Mouse (Mus musculus) embryonic facial prominence, embryonic 10.5 days (tissue): ENCODE measurements around the gene Rspo1. TPM values are rescaled to one million over a fixed set of nuclear protein-coding genes. Genes with fewer than 3 reads are reported as not detected.

Experiments used
- DNase-seq: peaks from one replicate; pipeline ENCODE4 v3.0.0-alpha.2; 2017; ENCODE audit warnings: low spot score
- H3K27ac ChIP-seq: fragments of 300-500 bp; sonication (generic); replicated peaks from 2 replicates; pipeline ENCODE4 v1.5.1; 2016; ENCODE audit warnings: mild to moderate bottlenecking
- H3K27me3 ChIP-seq: fragments of 300-500 bp; sonication (generic); replicated peaks from 2 replicates; pipeline ENCODE4 v1.6.1; 2016; ENCODE audit warnings: low read depth, mild to moderate bottlenecking; ENCODE audit not compliant: poor library complexity, severe bottlenecking
- H3K36me3 ChIP-seq: fragments of 300-500 bp; sonication (generic); replicated peaks from 2 replicates; pipeline ENCODE4 v1.6.1; 2016; ENCODE audit warnings: mild to moderate bottlenecking, moderate library complexity
- H3K4me1 ChIP-seq: fragments of 300-500 bp; sonication (generic); 2 replicates; pipeline ENCODE4 v1.6.1; 2016
- H3K4me3 ChIP-seq: fragments of 300-500 bp; sonication (generic); 2 replicates; pipeline ENCODE4 v1.5.1; 2016; ENCODE audit warnings: mild to moderate bottlenecking, moderate library complexity
- H3K9me3 ChIP-seq: fragments of 300-500 bp; sonication (generic); 2 replicates; pipeline ENCODE4 v1.6.1; 2016; ENCODE audit warnings: mild to moderate bottlenecking
- WGBS: fragments of 180-500 bp; shearing (Covaris S2); methylation state at CpG from one replicate; pipeline ENCODE4 v1.1.7; 2016; 5-methylcytosine and 5-hydroxymethylcytosine counted together
- polyA plus RNA-seq: library from polyadenylated mRNA; unstranded; fragments of >200 nt; fragmentation: Nextera tagmentation; extraction: Ambion mirVana; gene quantifications from 2 replicates; pipeline ENCODE4 v1.2.1, GENCODE M21; 2016

Gene Rspo1
- polyA plus RNA-seq, 1 experiment from 2014 or later: 8.2 TPM

GRCm38 (mm10) chr4:125007460-125007859 lies 21.2 kb downstream of the Rspo1 start:
- no peaks in the 10 kb centered on the region for H3K9me3 ChIP-seq
- no peaks in the 10 kb centered on the region for H3K36me3 ChIP-seq
- H3K27me3 ChIP-seq: peaks cover 55% of the 10 kb centered on the region
- peaks cover 14% of the 10 kb centered on the region for H3K4me1 ChIP-seq
- 45% methylated on average over 15 of the region's 15 CpGs for WGBS
- no peak for DNase-seq
- no peak overlapping the region for H3K27ac ChIP-seq
- no peak overlapping the region for H3K4me3 ChIP-seq

- Histone ChIP-seq H3K36me3 (no peaks in the 10 kb centered on the region), H3K27ac (no peak overlapping the region), H3K27me3 (peaks cover 55% of the 10 kb centered on the region), H3K4me3 (no peak overlapping the region), H3K4me1 (peaks cover 14% of the 10 kb centered on the region), H3K9me3 (no peaks in the 10 kb centered on the region)
- WGBS: 72% methylated on average over 6 of the region's 6 CpGs
- no peak for DNase-seq
Observed at GRCm38 (mm10) chr4:125008220-125008619, 22.0 kb downstream of the Rspo1 start.

DNA sequence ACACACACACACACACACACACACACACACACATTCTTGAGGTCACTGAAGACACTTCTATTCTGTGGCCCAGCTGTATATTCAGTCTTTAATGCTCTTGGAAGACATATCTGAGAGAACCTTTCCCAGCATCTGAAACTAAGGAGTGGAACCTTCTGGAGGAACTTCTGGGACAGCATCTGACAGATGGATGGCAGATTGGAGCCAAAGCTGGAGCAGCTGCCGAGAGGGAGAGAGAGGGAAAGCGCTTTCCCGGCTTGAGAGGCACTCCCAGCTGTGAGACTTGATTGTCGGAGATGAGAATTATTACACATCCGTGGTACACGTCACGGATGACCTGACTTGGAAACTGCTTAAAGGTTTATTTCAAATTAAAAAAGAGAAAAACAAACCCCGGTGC lies 22.5 kb downstream of the Rspo1 start:
- peaks cover 14% of the 10 kb centered on the region for H3K4me1 ChIP-seq
- no peaks in the 10 kb centered on the region for H3K9me3 ChIP-seq
- H3K4me3 ChIP-seq: no peak overlapping the region
- no peak for DNase-seq
- peaks cover 55% of the 10 kb centered on the region for H3K27me3 ChIP-seq
- H3K36me3 ChIP-seq: no peaks in the 10 kb centered on the region
- 79% methylated on average over 8 of the region's 8 CpGs for WGBS
- no peak overlapping the region for H3K27ac ChIP-seq

DNA sequence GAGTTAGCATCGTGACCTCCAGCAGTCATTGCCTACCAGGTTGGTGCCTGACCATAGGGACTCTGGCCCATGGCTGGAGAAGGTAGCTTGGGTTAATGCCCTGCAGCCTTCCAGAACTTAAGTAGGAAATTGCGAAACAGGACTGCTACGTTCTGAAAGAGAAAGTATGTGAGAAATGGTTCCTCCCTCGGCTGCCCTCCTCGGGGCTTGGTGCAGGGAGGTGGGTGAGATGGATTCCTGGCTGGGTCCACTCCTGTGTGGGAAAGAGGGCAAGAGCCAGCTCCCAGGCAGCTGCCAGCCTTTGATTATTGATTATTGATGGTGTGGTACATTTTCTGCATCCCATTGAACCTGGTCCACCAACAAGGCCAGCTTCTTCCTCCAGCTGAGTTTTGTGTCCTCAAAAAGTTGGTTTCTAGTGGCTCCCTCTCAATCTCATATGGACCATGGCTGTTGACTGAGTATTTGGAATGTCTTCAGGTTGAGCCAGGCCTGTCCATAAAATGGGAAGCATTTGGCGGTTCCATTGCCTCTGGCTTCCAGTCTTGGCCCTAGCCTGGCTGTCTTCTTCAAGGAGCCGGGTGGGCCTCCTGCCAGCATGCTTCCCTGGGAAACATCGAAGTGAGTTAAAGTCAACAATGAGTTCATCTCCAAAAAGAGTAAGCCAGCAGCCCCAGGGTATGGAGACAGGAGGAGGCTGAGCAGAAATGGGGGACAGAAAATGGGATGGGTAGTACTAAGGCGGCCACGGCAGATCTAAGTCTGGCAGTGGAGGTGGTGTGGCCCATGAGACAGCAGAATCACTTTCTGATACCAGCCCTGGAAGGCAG lies 29.8 kb downstream of the Rspo1 start, which contains the start of gene Gnl2:
Gene Gnl2, plus strand, starts transcription at position 780 of the 830 bp plus-strand sequence.
- Histone ChIP-seq H3K9me3 (no peaks in the 10 kb centered on the region), H3K4me1 (no peaks in the 10 kb centered on the region; the same call in 1 of the 2 replicates), H3K36me3 (no peaks in the 10 kb centered on the region), H3K27ac (no peak within 1 kb of the TSS), H3K27me3 (peaks cover 12% of the 10 kb centered on the region), H3K4me3 (no peak within 1 kb of the TSS)
- 85% methylated on average over 10 of the region's 10 CpGs for WGBS
- DNase-seq: no peak

DNA sequence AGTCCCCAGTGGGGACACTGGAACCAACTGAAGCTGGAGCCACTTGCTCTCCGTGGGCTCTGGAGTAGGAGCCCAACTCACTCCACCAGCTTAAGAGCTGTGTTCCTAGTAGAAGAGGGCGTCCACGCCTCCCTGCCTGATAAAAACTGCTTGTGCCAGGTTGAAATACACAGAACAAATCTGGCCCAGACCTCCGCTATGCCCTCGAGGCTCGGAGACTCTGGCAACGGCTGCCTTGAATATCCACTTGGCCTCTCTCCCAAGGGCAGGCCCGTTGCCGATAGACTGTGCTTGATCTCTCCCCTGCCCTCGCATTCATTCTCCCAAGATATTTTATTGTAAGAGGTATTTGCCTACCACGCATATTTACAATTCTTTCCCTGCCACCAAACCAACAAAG lies 31.2 kb downstream of the Rspo1 start:
- no peak overlapping the region for H3K27ac ChIP-seq
- H3K36me3 ChIP-seq: no peaks in the 10 kb centered on the region
- no peaks in the 10 kb centered on the region for H3K9me3 ChIP-seq
- no peaks in the 10 kb centered on the region; the same call in 1 of the 2 replicates for H3K4me1 ChIP-seq
- DNase-seq: no peak
- peaks cover 20% of the 10 kb centered on the region for H3K27me3 ChIP-seq
- 80% methylated on average over 11 of the region's 11 CpGs for WGBS
- no peak overlapping the region for H3K4me3 ChIP-seq

GRCm38 (mm10) chr4:125020780-125021538 lies 34.7 kb downstream of the Rspo1 start:
- no peaks in the 10 kb centered on the region for H3K9me3 ChIP-seq
- H3K4me1 ChIP-seq: no peaks in the 10 kb centered on the region; the same call in 1 of the 2 replicates
- no peak overlapping the region for H3K4me3 ChIP-seq
- WGBS: 32% methylated on average over 11 of the region's 11 CpGs
- peaks cover 35% of the 10 kb centered on the region for H3K27me3 ChIP-seq
- peak; percentile 47 for DNase-seq
- no peaks in the 10 kb centered on the region for H3K36me3 ChIP-seq
- no peak overlapping the region for H3K27ac ChIP-seq

- Histone ChIP-seq H3K4me1 (peaks cover 21% of the 10 kb centered on the region), H3K9me3 (no peaks in the 10 kb centered on the region), H3K27me3 (peaks cover 12% of the 10 kb centered on the region; the same call in 1 of the 2 replicates), H3K4me3 (peak overlapping the region; percentile 98), H3K36me3 (peaks cover 27% of the 10 kb centered on the region), H3K27ac (peak overlapping the region; percentile 87)
- DNase-seq: peak; percentile 97
- 1% methylated on average over 50 of the region's 50 CpGs for WGBS
Observed at GRCm38 (mm10) chr4:125029891-125030614, 43.8 kb downstream of the Rspo1 start.

- H3K36me3 ChIP-seq: peaks cover 69% of the 10 kb centered on the region
- H3K9me3 ChIP-seq: no peaks in the 10 kb centered on the region
- peaks cover 17% of the 10 kb centered on the region for H3K4me1 ChIP-seq
- no peak overlapping the region for H3K4me3 ChIP-seq
- no peak for DNase-seq
- H3K27me3 ChIP-seq: no peaks in the 10 kb centered on the region
- no peak overlapping the region for H3K27ac ChIP-seq
- WGBS: 88% methylated on average over 4 of the region's 4 CpGs
Observed at GRCm38 (mm10) chr4:125034341-125034740, 48.1 kb downstream of the Rspo1 start.

GRCm38 (mm10) chr4:125044454-125044853 lies 58.2 kb downstream of the Rspo1 start:
- no peak for DNase-seq

DNA sequence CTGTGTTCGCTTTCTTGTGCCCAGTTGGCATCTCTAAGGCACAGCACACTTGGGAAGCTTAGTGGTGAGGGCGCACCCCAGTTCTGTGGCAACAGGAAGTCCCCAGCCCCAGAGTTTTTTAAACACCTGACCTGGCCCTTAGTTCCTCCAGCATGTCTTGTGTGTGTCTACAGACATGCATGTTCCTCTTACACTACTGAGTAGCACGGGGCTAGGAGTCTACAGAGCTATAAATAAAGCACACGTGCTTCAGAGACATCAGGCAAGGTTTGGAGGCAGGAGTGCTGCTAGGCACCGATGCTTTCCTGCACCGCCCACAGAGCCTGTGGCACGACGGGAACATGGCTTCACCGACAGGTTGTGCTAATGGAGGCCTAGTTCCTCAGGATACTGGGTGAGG lies 69.2 kb downstream of the Rspo1 start:
- Histone ChIP-seq H3K36me3 (peaks cover 61% of the 10 kb centered on the region), H3K27ac (no peak overlapping the region), H3K9me3 (no peaks in the 10 kb centered on the region), H3K4me1 (peaks cover 36% of the 10 kb centered on the region), H3K27me3 (no peaks in the 10 kb centered on the region), H3K4me3 (no peak overlapping the region)
- WGBS: 93% methylated on average over 9 of the region's 9 CpGs
- DNase-seq: no peak

More at GRCm38 (mm10) chr4:125044454-125044853, 58.2 kb downstream of the Rspo1 start:
- Histone ChIP-seq H3K4me3 (no peak overlapping the region), H3K27ac (no peak overlapping the region), H3K9me3 (no peaks in the 10 kb centered on the region), H3K36me3 (peaks cover 99% of the 10 kb centered on the region), H3K4me1 (no peaks in the 10 kb centered on the region), H3K27me3 (no peaks in the 10 kb centered on the region)
- WGBS: 89% methylated on average over 7 of the region's 7 CpGs

DNA sequence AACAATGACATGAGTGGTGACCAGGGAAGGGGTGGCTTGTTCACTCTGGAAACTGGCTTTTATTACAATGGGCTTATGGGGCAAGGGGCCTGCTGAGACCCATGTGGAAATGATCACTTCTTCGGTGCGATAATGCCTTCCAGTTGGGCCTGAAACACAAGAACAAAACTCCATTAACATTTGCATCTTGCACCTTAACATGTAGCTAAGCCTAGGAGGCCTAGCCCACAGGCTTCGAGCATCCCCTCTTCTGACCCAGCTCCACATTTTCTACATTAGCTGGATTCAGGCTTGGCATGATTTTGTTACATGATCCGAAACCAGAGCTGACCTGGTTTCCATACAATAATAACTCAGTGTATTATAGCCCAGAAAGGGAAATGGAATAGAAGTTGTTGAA lies 70.2 kb downstream of the Rspo1 start:
- Histone ChIP-seq H3K36me3 (peaks cover 50% of the 10 kb centered on the region), H3K27me3 (no peaks in the 10 kb centered on the region), H3K4me3 (no peak overlapping the region), H3K9me3 (no peaks in the 10 kb centered on the region), H3K4me1 (peaks cover 36% of the 10 kb centered on the region), H3K27ac (peak overlapping the region; percentile 48; the same call in 1 of the 2 replicates)
- WGBS: 50% methylated on average over 4 of the region's 4 CpGs
- peak; percentile 35 for DNase-seq

- Histone ChIP-seq H3K4me3 (no peak overlapping the region), H3K9me3 (no peaks in the 10 kb centered on the region), H3K27me3 (no peaks in the 10 kb centered on the region), H3K36me3 (peaks cover 42% of the 10 kb centered on the region), H3K27ac (peak overlapping the region; percentile 61), H3K4me1 (peaks cover 36% of the 10 kb centered on the region)
- WGBS: 43% methylated on average over 3 of the region's 3 CpGs
- DNase-seq: no peak
Observed at GRCm38 (mm10) chr4:125057273-125057672, 71.0 kb downstream of the Rspo1 start.
